Mouse (Mus musculus) c-Kit-positive CD71-positive TER-119-negative erythroid progenitor cells, embryonic 14.5 days (primary cell): ENCODE measurements around the gene Apopt1.
A peak's percentile ranks its signal among the peaks of the same experiment; 100 is the strongest.

Source experiments
- DNase-seq: peaks from one replicate; pipeline ENCODE4 v3.0.0-alpha.2; 2013; ENCODE audit warnings: low read depth

Gene Apopt1

GRCm38 (mm10) chr12:111713004-111713651, at the start of gene Apopt1, which contains the start of gene Bag5:
TSS of gene Apopt1 (plus strand) at chr12:111713261.
TSS of gene Bag5 (minus strand) at chr12:111713257.
- peak; percentile 83 for DNase-seq

DNA sequence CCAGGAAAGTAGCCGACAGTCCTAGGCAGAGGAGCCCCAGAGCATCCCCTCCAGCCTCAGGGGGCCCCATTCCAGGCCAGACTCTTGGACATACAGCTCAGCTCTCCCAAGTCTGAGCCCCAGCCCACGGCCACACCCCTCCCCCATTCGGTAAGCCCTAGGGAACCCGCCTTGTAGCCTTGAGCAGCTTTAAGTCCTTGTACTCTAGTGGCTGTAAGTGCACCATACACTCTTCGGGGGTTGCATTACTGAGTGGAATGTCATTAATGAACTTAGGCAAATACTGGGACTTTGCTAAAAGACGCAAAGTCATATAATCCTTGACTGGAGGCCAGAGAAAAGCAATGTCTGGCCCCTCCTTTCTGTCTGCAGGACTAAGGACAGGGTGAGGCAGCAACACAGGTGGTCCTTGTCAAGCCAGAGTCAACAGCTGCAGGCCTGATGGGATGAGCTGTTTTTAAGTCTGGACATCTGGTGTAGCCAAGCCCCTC, 48.9 kb upstream of the Apopt1 start:
- DNase-seq = no peak

GRCm38 (mm10) chr12:111665041-111665880, 47.8 kb upstream of the Apopt1 start:
- no peak for DNase-seq

DNA sequence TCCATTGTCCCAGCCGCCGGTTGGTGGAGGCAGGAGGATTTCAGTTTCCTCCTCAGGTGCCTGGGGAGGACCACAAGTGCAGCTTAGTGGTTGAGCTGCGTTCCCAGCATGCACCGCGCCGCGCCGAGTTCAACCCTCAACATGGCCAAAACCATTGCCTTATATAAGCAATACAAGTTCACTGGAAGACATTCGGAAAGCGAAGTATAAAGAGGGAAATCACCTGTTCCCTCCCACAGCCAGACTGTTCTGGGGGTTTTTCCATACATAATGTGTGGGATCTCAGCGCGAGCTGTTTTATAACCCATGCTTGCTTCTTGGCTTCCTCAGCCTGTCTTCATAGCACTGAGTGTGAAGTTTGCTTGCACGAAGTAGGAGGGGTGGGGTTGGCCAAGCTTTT, 46.7 kb upstream of the Apopt1 start:
- no peak for DNase-seq

GRCm38 (mm10) chr12:111667421-111667820, 45.6 kb upstream of the Apopt1 start:
- DNase-seq = no peak

DNA sequence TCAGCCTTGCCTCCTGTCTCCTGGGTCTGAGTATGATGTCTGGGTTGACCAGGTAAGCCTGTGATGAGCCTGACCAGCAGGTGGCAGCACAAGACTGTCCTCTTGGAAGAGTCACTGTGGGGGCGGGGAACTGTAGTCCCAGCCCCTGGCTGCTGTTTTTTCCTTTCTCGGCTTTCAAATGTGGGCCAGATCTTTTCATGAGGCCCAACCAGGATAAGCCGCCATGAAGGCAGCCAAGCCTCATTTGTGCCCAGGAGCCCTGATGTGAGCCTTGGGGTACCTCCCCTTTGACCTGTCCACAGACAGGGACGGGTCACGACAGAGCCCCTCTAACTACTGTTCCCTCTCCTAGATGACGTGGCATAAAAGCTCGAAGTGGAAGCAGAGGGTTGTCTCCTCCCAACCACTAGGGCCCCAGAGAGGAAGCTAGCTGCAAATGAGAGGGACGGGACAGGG, 44.6 kb upstream of the Apopt1 start:
- DNase-seq = peak; percentile 91

GRCm38 (mm10) chr12:111669000-111669788, 43.9 kb upstream of the Apopt1 start:
- DNase-seq = no peak

GRCm38 (mm10) chr12:111669961-111670360, 43.1 kb upstream of the Apopt1 start:
- no peak for DNase-seq

DNA sequence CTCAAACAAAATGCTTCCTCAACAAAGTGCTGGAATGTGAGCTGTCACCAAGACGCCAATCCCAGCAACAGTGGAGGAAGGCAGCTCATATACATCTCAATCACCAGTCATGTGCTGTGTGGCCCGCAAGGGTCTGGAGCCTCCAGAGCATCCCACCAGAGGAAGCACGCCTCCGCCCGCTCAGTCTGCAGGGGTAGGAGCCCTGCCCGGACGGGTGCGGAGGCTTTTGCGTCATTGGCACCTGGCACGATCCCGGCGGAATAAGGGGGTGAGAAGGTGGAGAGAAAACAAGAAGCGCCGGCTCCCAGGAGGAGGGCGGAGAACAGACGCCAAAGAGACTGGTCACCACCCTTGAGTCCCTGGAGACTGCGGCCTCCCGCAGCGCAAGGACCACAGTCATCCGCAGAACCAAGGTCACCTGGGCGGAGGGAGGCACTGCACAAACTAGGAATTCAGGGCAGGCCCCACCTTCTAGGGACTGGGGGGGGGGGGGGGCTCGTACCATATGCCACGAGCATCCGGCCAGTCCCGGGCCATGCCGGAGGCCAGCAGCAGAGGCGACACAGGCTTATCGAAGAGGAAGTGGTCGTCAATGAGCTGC, 42.6 kb upstream of the Apopt1 start:
- DNase-seq = no peak

DNA sequence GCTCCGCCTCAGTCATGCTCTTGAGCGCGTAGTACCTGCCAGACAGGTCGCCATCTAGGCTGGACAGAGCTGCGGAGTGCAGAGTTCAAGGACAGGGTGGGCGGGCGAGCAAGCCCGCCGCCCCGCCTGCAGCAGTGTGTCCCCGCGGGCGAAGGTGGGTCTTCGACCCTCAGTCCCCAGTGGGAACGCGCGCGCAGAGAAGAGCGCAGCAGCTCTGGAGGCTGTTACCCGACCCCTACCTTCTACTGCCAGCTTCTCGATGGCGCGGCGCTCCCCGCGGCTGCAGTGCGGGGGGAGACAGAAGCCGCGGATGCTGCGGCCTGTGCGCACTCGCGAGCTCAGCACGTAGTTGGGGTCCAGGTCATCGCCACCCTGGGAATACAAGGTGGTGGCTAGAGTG, 42.1 kb upstream of the Apopt1 start:
- no peak for DNase-seq

DNA sequence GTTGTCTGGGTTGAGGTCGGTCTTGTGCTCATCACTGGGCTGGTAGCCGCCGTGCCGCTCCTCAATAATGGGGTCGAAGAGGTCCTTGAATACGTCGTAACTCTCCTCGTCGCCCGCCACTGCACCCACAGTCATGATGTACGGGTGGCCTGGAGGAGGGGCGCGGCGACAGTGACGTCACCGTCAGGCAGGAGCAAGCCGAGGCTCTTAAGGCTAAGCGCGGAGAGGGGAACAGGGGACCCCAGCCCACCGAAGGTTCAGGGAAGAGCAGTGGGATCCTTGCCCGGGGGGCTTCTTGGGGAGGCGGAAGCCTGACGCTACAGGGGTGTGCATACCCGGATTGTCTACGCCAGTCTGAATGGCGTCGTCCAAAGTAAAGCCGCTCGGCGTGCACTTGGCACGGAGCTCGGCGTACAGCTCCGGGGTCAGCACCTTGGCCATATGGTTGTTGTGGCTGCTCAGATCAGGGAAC, 41.6 kb upstream of the Apopt1 start:
- DNase-seq = no peak

DNA sequence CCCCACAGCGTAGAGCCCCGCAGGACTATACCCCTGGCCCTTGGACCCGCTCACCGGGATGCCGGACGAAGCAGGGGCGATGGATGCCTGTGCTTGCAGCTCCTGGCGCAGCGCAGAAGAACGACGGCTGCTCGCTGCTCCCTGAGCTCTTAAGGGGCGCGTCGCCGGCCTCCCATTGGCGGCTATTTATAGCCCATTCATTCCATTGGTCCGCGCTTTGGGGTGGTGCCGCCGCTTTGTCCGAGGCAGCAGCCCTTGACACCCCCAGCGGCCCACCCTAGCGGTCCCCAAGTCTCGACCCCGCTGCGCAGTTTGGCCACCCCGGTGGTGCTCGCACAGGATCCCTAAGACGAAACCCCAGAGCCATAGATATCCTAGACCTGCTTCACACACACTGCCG, 40.9 kb upstream of the Apopt1 start, which contains the start of gene Ckb:
TSS of gene Ckb (minus strand) at position 163 of the 400 bp plus-strand sequence.
- no peak for DNase-seq

- DNase-seq = no peak
These were observed 40.5 kb upstream of the Apopt1 start for GRCm38 (mm10) chr12:111672581-111672980.

GRCm38 (mm10) chr12:111674850-111675486, 38.1 kb upstream of the Apopt1 start:
- DNase-seq = no peak

DNA sequence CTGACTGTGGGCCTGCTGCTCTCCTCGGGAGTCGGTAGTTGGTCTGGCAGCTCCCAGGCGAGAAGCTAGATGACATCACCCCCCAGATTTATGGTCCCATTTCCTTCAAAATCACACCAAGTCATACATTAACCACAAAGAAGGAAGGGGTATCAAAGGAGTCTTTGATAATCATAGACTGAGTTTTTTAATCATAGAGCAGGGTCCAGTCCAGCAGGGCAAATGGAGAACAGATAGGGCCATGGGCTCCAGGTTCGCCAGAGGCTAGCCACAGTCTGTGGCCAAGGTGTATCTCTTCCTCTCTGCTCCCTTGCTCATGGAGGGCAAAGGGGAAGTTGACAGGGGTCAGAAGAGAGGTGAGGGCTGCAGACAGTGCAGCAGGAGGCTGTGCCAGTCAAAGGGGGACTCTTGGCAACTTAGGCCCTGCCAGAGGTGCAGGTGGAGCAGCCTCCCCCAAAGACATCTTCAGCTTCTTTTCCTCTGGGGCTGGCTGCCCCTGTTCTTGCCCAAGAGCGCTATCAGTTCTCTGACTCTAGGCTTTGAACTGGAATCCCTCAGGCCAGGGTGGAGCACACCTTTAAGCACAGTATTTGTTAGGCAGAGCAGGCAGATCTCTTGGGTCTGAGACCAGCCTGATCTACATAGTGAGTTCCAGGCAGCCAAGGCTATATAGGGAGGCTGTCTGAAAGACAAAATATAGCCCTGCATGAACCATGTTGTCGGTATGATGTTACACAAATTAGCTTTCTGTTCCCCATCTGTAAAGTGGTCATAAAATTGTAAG, 37.1 kb upstream of the Apopt1 start:
- no peak for DNase-seq

- no peak for DNase-seq
These were observed 35.6 kb upstream of the Apopt1 start for GRCm38 (mm10) chr12:111677421-111677820.

GRCm38 (mm10) chr12:111677882-111678669, 35.0 kb upstream of the Apopt1 start, which contains the start of gene Trmt61a:
TSS of gene Trmt61a (plus strand) at chr12:111678105.
- DNase-seq = peak; percentile 90

DNA sequence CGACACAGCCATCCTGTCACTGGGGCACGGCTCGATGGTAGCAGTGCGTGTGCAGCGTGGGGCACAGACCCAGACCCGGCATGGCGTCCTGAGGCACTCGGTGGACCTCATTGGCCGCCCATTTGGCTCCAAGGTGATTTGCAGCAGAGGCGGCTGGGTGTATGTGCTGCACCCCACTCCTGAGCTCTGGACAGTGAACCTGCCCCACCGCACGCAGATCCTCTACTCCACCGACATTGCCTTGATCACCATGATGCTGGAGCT, 34.5 kb upstream of the Apopt1 start:
- no peak for DNase-seq

- no peak for DNase-seq
These were observed 34.1 kb upstream of the Apopt1 start for GRCm38 (mm10) chr12:111678997-111679396.

DNA sequence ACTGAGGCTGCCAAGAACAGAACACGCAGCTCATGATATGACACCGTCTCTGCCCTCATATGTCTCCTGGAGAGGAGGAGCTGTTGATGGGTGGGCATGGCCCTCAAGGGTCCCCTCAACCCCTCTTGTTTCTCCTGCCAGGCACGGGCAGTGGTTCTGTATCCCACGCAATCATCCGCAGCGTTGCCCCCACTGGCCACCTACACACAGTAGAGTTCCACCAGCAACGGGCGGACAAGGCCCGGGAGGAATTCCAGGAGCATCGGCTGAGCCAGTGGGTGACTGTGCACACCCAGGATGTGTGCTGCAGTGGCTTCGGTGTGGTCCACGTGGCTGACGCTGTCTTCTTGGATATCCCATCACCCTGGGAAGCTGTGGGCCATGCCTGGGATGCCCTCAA, 32.4 kb upstream of the Apopt1 start:
- no peak for DNase-seq
